Mouse (Mus musculus): Measurements from ENCODE around the gene Kctd15. TPM values are rescaled to one million over a fixed set of nuclear protein-coding genes. Genes with fewer than 3 reads are reported as not detected.
A peak's percentile ranks its signal among the peaks of the same experiment; 100 is the strongest.

The Kctd15 gene
- polyA plus RNA-seq (2015; fragmentation: Nextera tagmentation; extraction: Ambion mirVana): 38.3 and 39.6 TPM in 2 replicates

DNA sequence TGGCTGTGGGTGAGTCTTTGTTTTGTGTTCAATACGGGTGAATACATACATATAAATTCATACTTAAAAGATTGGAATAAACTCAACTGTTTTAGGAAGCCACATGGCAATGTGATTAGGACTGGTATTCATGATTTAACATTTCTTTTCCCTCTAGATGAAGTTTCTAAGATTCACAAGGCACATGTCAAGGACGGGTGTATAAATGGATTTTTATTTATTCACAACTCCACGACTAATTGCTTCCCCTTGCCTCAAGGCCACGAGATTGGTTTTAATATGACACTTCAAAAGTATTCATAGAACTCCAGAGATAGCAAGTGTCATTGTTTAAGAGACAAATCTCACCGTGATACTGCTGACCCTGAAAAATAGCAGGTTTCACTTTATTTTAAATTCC is at the start of gene Kctd15:
Gene Kctd15, minus strand, starts transcription at position 101 of the 400 bp plus-strand sequence.
- peak within 1 kb of the TSS; percentile 97 for H3K9ac ChIP-seq
- H3K27ac ChIP-seq (replicated peaks): peak within 1 kb of the TSS; percentile 100
- peaks cover 20% of the 10 kb centered on the region for H3K4me1 ChIP-seq (replicated peaks)
- H3K9me3 ChIP-seq: no peaks in the 10 kb centered on the region
- peak within 1 kb of the TSS; percentile 86 for H3K4me3 ChIP-seq
- peak within 1 kb of the TSS; percentile 73 for H3K4me2 ChIP-seq
- ATAC-seq (ENCODE audit: low read depth): no peak
- H3K27me3 ChIP-seq: no peaks in the 10 kb centered on the region
- no peaks in the 10 kb centered on the region for H3K36me3 ChIP-seq
- WGBS: 60% methylated on average over 5 of the region's 5 CpGs

GRCm38 (mm10) chr7:34704401-34704800 is 47.9 kb upstream of the Kctd15 start:
- H3K36me3 ChIP-seq: no peaks in the 10 kb centered on the region
- no peak overlapping the region for H3K9ac ChIP-seq
- ATAC-seq (ENCODE audit: low read depth): no peak
- no peak overlapping the region for H3K4me3 ChIP-seq
- peaks cover 14% of the 10 kb centered on the region for H3K4me1 ChIP-seq (replicated peaks)
- H3K27ac ChIP-seq (replicated peaks): no peak overlapping the region
- no peaks in the 10 kb centered on the region; the same call in 1 of the 2 replicates for H3K27me3 ChIP-seq
- H3K4me2 ChIP-seq: no peak overlapping the region
- H3K9me3 ChIP-seq: peaks cover 6% of the 10 kb centered on the region
- WGBS: 32% methylated on average over 4 of the region's 4 CpGs

- Histone ChIP-seq H3K4me1 (replicated peaks) (peaks cover 20% of the 10 kb centered on the region), H3K27ac (replicated peaks) (no peak overlapping the region), H3K27me3 (no peaks in the 10 kb centered on the region; the same call in 1 of the 2 replicates), H3K4me2 (no peak overlapping the region), H3K36me3 (no peaks in the 10 kb centered on the region), H3K9ac (no peak overlapping the region), H3K4me3 (no peak overlapping the region), H3K9me3 (peaks cover 6% of the 10 kb centered on the region)
- ATAC-seq (ENCODE audit: low read depth): no peak
- WGBS: 51% methylated on average over 4 of the region's 4 CpGs
Measured at GRCm38 (mm10) chr7:34703437-34703836, 46.9 kb upstream of the Kctd15 start.

DNA sequence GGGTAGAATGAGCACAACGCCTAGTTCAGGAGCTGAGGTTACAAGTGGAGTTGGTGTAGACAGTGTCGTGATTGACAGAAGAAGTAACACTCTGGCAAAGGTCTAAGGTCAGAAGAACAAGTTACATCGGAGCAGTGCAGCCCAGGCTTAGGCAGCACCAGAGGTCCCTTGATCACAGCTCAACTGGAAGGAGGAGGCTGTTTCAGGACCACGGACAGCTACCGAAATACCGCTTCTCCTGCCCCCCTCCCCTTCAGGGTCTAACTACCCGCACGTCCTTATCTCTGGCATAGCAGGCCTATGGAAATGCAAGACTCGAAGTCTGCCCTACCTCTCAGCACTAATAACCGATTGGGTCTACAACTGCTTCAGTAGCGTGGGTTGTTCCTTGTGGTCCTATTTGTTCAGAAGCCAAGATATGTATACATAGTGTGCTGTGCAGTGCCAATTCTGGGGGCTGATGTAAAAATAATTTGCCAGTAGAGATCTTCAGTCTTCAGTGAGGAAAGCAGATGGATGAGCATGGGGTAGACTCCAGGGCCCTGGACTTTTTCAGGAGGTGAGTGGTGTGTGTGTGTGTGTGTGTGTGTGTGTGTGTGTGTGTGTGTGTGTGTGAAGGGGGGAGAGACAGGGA is 46.3 kb upstream of the Kctd15 start:
- Histone ChIP-seq H3K36me3 (no peaks in the 10 kb centered on the region), H3K27me3 (no peaks in the 10 kb centered on the region; the same call in 1 of the 2 replicates), H3K9ac (no peak overlapping the region), H3K27ac (replicated peaks) (no peak overlapping the region), H3K4me3 (no peak overlapping the region), H3K4me2 (no peak overlapping the region), H3K9me3 (peaks cover 4% of the 10 kb centered on the region), H3K4me1 (replicated peaks) (peaks cover 20% of the 10 kb centered on the region)
- 27% methylated on average over 11 of the region's 11 CpGs for WGBS
- ATAC-seq (ENCODE audit: low read depth): no peak

- no peaks in the 10 kb centered on the region for H3K36me3 ChIP-seq
- H3K9me3 ChIP-seq: no peaks in the 10 kb centered on the region
- WGBS: 71% methylated on average over 3 of the region's 3 CpGs
- no peak overlapping the region for H3K4me2 ChIP-seq
- no peak overlapping the region for H3K4me3 ChIP-seq
- no peak for ATAC-seq (ENCODE audit: low read depth)
- H3K27me3 ChIP-seq: no peaks in the 10 kb centered on the region; the same call in 1 of the 2 replicates
- no peak overlapping the region for H3K9ac ChIP-seq
- peaks cover 34% of the 10 kb centered on the region for H3K4me1 ChIP-seq (replicated peaks)
- peak overlapping the region; percentile 64 for H3K27ac ChIP-seq (replicated peaks)
Measured at GRCm38 (mm10) chr7:34699888-34700287, 43.4 kb upstream of the Kctd15 start.

GRCm38 (mm10) chr7:34698221-34698620 is 41.7 kb upstream of the Kctd15 start:
- no peak overlapping the region for H3K4me2 ChIP-seq
- H3K27me3 ChIP-seq: no peaks in the 10 kb centered on the region; the same call in 1 of the 2 replicates
- no peak for ATAC-seq (ENCODE audit: low read depth)
- no peak overlapping the region for H3K9ac ChIP-seq
- H3K4me3 ChIP-seq: no peak overlapping the region
- no peaks in the 10 kb centered on the region for H3K9me3 ChIP-seq
- H3K36me3 ChIP-seq: no peaks in the 10 kb centered on the region
- 48% methylated on average over 9 of the region's 9 CpGs for WGBS
- peaks cover 45% of the 10 kb centered on the region for H3K4me1 ChIP-seq (replicated peaks)
- peak overlapping the region; percentile 81; the same call in 1 of the 2 replicates for H3K27ac ChIP-seq (replicated peaks)

DNA sequence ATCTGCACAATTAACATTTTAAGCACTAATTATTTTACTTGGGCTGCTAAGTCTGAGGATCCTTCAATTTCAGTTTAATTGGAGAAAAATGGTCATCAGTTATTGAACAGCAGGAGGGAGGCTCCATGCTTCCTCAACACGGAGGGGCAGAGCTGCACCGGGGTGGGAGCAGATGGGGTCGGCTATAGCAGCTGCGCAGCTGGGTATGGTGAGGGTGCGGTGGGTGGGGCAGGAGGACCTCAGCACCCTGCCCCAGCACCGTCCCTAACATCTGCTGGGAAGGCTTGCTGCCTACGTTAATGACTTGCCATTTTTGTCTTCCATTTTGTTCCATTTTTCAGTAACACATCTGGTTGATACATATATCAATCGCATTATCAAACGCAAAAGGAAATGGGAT is 39.6 kb upstream of the Kctd15 start:
- H3K9me3 ChIP-seq: no peaks in the 10 kb centered on the region
- H3K9ac ChIP-seq: no peak overlapping the region
- 37% methylated on average over 9 of the region's 9 CpGs for WGBS
- no peaks in the 10 kb centered on the region for H3K36me3 ChIP-seq
- peak overlapping the region; percentile 81 for H3K27ac ChIP-seq (replicated peaks)
- H3K4me3 ChIP-seq: no peak overlapping the region
- H3K27me3 ChIP-seq: no peaks in the 10 kb centered on the region
- H3K4me2 ChIP-seq: no peak overlapping the region
- ATAC-seq (ENCODE audit: low read depth): no peak
- peaks cover 60% of the 10 kb centered on the region for H3K4me1 ChIP-seq (replicated peaks)

- H3K9me3 ChIP-seq: no peaks in the 10 kb centered on the region
- H3K4me2 ChIP-seq: no peak overlapping the region
- no peak overlapping the region for H3K4me3 ChIP-seq
- no peak overlapping the region; the same call in 1 of the 2 replicates for H3K9ac ChIP-seq
- 30% methylated on average over 9 of the region's 9 CpGs for WGBS
- no peaks in the 10 kb centered on the region for H3K27me3 ChIP-seq
- no peaks in the 10 kb centered on the region for H3K36me3 ChIP-seq
- peak overlapping the region; percentile 81 for H3K27ac ChIP-seq (replicated peaks)
- H3K4me1 ChIP-seq (replicated peaks): peaks cover 72% of the 10 kb centered on the region
- ATAC-seq (ENCODE audit: low read depth): no peak
Measured at GRCm38 (mm10) chr7:34694898-34695297, 38.4 kb upstream of the Kctd15 start.

DNA sequence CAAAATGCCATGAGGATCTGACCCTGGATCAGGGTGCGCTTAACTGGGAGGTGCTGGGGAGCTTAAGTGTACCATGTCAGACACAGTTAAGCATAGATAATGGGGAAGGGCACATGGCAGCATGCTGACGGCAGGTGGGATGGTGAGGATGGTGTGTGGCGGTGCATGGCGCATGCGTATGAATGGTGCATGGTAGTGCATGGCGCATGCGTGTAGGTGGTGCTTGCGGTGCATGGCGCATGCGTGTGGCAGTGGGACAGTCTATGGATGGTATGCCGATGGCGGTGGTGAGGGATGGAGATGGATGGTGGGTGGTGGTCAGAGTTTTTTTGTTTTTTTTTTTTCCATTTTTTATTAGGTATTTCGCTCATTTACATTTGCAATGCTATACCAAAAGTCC is 37.4 kb upstream of the Kctd15 start:
- 95% methylated on average over 13 of the region's 13 CpGs for WGBS
- Histone ChIP-seq H3K4me2 (no peak overlapping the region), H3K36me3 (no peaks in the 10 kb centered on the region), H3K9ac (no peak overlapping the region), H3K27me3 (no peaks in the 10 kb centered on the region), H3K4me1 (replicated peaks) (peaks cover 78% of the 10 kb centered on the region), H3K9me3 (no peaks in the 10 kb centered on the region), H3K4me3 (no peak overlapping the region), H3K27ac (replicated peaks) (peak overlapping the region; percentile 81)
- ATAC-seq (ENCODE audit: low read depth): no peak

DNA sequence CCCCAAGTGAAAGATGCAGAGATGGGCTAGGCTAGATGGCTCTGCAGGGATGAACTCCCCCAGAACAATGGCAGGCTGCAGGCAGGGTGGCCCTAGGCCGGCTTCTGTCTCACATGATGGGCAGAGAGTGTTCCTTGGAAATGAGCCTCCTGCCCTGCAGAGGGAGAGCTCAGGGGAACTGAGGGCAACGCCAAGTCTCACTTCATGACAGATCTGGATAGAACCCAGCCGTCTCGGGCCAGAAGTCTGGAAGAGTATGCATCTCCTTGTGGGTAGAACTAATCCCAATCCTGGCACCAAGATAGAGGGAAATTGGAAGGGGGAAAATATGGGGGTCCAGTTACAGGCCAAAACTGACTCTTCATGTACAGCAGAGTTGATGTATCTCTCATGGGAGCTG is 36.5 kb upstream of the Kctd15 start:
- Histone ChIP-seq H3K27me3 (no peaks in the 10 kb centered on the region), H3K4me2 (no peak overlapping the region), H3K27ac (replicated peaks) (peak overlapping the region; percentile 81), H3K4me1 (replicated peaks) (peaks cover 76% of the 10 kb centered on the region), H3K4me3 (no peak overlapping the region), H3K9me3 (no peaks in the 10 kb centered on the region), H3K36me3 (no peaks in the 10 kb centered on the region), H3K9ac (no peak overlapping the region)
- WGBS: 47% methylated on average over 4 of the region's 4 CpGs
- ATAC-seq (ENCODE audit: low read depth): no peak

DNA sequence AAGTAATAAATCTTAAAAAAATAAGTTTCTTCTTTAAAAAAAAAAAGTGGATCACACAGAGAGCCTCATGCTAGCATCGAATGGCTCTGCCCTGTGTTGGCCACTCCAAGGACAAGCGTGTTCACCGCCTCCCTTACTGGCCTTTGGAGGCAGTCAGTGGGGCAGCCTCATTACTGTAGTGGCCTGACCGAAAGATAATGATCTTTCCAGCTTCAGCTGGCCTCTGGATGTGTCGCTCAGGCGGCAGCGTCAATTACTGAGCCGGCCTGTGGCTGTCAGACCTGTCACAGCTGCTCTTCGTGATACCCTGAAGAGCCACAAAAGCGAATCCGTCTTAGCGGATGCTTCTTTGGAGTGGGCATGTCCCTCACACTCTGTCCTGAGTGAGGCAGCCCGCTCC is 33.6 kb upstream of the Kctd15 start:
- Histone ChIP-seq H3K4me3 (no peak overlapping the region), H3K27me3 (no peaks in the 10 kb centered on the region), H3K4me2 (no peak overlapping the region), H3K27ac (replicated peaks) (peak overlapping the region; percentile 78), H3K9ac (no peak overlapping the region), H3K36me3 (no peaks in the 10 kb centered on the region), H3K4me1 (replicated peaks) (peaks cover 73% of the 10 kb centered on the region), H3K9me3 (no peaks in the 10 kb centered on the region)
- WGBS: 39% methylated on average over 13 of the region's 13 CpGs
- ATAC-seq (ENCODE audit: low read depth): no peak

- no peak for ATAC-seq (ENCODE audit: low read depth)
- Histone ChIP-seq H3K4me1 (replicated peaks) (peaks cover 65% of the 10 kb centered on the region), H3K27ac (replicated peaks) (no peak overlapping the region), H3K4me3 (no peak overlapping the region), H3K9ac (no peak overlapping the region), H3K9me3 (no peaks in the 10 kb centered on the region), H3K4me2 (no peak overlapping the region), H3K27me3 (no peaks in the 10 kb centered on the region), H3K36me3 (no peaks in the 10 kb centered on the region)
- WGBS: 44% methylated on average over 5 of the region's 6 CpGs
Measured at GRCm38 (mm10) chr7:34689028-34689427, 32.5 kb upstream of the Kctd15 start.

- WGBS: 29% methylated on average over 7 of the region's 7 CpGs
- Histone ChIP-seq H3K9ac (no peak overlapping the region), H3K36me3 (no peaks in the 10 kb centered on the region), H3K4me1 (replicated peaks) (peaks cover 43% of the 10 kb centered on the region), H3K27me3 (no peaks in the 10 kb centered on the region), H3K4me2 (no peak overlapping the region), H3K9me3 (no peaks in the 10 kb centered on the region), H3K27ac (replicated peaks) (peak overlapping the region; percentile 33), H3K4me3 (no peak overlapping the region)
- no peak for ATAC-seq (ENCODE audit: low read depth)
Measured at GRCm38 (mm10) chr7:34685801-34686200, 29.3 kb upstream of the Kctd15 start.
